Mouse (Mus musculus) megakaryocyte-erythroid progenitor cell, adult 5-6 weeks (primary cell): Measurements from ENCODE around the gene Masp2. TPM values are rescaled to one million over a fixed set of nuclear protein-coding genes. Genes with fewer than 3 reads are reported as not detected.
A peak's percentile ranks its signal among the peaks of the same experiment; 100 is the strongest.

Source experiments
- ATAC-seq: replicated peaks from 2 replicates; pipeline ENCODE4 v1.8.0; 2016; ENCODE audit warnings: mild to moderate bottlenecking, inconsistent platforms; ENCODE audit not compliant: severe bottlenecking, poor library complexity, low FRiP score, low TSS enrichment
- total RNA-seq, 2 experiments: library from RNA; stranded (forward) in 1 of 2; stranded (reverse) in 1 of 2; fragments of 200-1000, 215-1000 nt in 1 of 2; fragments of >200 nt in 1 of 2; fragmentation: Nextera tagmentation in 1 of 2; gene quantifications; 2 replicates each; pipeline ENCODE4 v1.2.3; 2014 to 2017

Masp2 gene
- total RNA-seq, 2 experiments from 2014 or later, result 0.33 TPM; not detected in 1

DNA sequence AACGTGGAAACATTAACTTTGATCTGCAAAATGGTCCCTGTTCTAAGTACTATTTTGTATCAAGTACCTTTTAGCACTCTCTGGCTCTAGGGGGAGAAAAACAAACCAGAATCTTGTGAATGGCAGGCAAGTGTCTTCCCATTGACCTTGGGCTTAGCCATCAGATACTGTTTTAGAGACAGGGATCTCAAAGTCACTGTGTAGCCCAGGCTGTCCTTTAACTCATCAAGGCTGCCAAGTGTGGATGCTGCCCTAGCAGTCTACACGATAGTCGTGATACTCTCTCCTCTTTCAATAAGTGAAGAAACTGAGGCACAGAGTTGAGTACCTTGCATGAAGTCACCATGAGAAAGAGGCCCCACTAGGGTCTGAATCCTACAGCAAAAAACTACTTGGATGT lies 24.9 kb downstream of the Masp2 start:
- 0 out of 2 replicates have a peak, but pooled peaks have one; percentile 7 for ATAC-seq

DNA sequence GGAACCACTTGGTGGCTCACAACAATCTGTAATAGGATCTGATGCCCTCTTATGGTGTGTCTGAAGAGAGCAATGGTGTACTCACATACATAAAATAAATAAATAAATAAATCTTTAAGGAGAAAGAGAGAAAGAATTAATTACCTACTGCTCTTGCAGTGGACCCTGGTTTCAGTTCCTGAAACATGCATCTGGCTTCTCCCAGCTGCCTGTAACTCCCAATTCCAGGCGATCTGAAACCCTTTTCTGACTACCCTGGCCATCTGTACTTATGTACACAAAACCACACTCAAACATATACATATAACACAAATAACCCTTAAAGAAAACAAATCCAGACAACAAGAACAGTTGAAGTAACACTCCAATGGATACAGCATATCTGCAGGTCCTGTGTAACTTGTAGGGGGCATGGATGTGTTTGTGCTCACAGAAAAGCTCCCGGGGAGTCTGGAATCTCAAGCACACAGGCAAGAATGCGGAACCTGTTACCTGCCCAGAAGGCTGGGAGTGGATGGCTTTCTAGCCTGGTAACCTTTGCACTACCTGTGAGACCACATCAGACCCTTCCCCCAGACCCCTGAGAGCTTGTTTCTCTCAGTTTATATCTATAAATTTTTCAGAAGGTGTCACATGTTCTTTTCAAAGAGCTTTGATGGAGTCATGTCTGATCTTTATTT lies 29.8 kb downstream of the Masp2 start:
- no peak for ATAC-seq

DNA sequence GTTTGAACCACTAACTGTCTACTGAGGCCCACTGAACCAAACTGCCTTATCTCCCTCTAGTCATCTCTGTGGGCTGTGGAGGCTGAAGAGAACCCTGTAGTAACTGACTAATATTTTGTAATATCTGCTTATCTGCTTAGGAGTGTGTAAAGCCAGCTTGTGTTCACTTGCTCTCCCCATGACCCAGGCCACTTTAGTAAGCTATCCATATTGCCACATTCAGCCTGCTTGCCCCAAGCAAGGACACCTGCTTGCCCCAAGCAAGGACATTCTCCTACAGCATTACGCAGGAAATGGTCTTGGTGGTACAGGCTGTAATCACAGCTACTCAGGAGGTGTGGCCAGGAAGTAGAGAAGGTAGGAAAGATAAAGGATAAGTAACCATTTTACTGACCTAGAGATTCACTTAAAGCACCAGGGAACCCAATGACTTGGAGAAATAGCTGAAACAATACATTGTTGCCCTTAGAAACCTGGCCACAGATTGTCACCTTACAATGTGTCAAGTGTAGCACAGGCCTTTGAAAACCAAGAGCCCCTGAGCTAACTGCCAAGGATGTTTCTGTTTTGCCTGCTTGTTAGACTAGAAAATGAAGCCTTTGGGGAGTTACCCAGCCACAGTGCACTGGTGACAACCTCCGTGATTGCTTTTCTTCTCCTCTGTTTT lies 31.2 kb downstream of the Masp2 start:
- peak; percentile 56 for ATAC-seq

DNA sequence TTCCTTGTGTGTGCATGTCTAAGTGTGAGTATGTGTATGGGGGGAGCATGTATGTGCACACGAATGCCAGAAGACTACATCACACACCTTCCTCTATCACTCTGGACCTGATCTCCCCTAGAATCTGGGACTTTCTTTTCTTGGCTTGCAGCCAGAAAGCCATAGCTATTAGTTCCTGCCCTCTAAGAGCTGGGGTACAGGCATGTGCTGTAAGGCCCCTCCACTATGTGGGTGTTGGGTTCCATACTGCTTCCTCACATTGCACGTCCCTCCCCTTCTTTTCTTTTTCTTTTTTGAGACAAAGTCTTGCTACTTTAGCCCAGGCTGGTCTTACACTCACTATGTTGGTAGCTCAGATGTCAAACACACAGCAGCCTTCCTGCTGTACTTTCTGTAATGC lies 33.0 kb downstream of the Masp2 start:
- ATAC-seq, result 0 out of 2 replicates have a peak, but pooled peaks have one; percentile 21

DNA sequence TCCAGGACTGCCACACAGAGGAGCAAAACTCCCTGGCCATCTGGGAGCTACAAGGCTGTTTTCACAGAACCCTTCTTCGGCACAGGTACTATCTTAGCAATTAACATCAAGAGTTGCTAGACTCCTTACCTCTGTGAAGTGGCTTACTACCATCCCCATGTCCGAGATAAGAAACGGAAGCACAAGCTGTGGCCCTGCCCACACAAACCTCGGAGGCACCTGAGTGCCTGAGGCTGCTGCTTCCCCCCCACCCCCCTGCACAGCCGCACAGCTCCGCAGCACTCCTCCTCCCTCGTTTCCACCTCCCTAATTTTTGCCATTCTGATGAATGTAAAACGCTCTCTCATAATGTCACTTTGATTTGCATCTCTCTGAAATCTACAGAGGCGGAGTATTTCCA lies 35.9 kb downstream of the Masp2 start:
- peak; percentile 67 for ATAC-seq

DNA sequence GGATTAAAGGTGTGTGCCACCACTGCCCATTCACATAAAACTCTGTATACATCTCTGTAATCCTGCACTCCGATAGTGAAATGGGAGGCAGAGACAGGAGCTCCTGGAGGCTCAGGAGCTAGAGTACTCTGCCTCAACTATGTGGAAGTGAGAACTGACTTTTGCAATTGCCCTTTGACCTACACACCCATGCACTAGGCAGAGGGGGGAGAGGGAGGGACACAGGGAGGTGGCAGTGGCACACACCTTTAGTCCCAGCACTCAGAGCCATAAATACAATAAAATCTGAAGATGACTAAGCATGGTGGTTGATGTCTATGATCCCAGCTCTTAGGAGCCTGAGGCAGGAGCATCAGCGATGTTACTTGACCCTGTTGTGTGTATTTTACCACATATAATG lies 37.1 kb downstream of the Masp2 start:
- ATAC-seq, result no peak

DNA sequence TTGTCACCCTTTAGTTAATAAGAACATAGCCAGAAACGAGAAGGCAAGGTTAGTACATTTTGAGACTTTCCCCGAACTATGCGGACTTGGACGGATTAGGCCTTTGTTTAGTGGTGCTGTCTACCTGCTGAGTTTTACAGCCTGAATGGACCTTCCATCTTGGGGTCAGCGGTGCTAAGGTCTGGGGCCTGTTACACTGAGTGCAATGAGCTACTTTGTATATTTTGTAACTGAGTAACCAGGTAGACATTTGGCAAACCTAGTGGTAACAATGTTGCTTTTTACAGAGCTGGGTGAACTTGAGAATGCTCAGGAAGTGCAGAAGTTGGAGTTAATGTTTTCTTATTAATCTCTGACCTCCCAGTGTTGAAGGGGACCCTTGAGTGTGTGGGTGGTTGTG lies 38.8 kb downstream of the Masp2 start:
- no peak for ATAC-seq

DNA sequence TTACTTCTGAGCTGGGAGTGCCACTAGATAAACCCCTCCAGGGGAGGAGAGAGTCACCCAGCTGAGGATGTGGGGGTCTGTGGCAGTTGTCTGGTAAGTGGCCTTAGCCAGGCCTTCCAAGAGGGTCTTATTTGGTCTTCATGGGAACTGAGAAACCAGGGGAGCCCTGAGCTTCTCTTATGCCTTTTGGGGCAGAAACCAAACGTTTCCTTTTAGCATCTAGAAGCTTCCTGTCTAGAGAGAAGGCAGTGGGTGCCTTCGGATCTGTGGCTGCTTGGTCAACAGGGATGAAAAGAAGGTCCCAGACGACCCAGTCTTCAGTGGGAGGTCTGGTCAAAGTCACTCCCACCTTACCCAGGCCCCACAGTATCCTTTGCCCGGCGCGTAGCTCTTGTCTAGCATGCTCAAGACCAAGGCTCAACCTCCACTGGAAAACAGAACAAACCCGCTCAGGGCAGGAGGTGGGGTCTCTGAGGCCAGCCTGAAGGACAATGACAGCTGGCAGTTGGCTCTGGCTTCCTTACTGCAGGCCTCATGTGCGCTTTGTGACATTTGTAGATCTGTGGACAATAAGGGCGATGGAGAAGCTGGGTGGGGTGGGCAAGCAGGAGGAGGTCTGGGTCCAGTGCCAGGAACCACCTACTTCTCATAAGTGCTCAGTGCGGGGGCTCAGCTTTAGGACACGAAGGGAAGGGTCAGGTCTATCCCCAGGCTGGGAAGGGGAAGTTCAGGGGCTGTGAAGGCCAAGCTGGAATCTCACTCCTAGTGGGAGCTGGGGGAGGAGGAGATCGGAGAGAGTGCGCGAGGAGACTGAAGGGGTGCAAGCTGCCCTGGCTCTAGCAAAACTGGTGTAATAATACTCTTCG lies 41.2 kb downstream of the Masp2 start, which contains the start of gene Gm572:
Gm572 (plus strand) TSS at position 27 of the 866 bp plus-strand sequence.
- ATAC-seq, result peak; percentile 53

DNA sequence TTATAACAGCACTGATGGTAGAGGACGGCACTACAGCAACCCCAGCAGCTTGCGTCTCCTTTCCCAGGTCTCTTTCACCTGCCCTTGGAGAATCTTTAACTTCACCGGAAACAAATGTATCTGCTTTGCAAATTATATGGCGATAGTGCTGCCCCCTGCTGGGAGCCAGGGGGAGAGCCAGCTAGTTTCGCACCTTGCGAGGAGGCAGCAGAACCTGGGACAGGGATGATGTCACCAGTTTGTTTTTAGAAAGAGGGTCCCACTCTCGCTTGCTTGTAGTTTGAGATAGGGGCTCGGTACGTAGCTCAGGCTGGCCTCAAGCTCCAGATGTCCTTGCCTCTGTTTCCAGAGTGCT lies 41.8 kb downstream of the Masp2 start:
- peak; percentile 84 for ATAC-seq

DNA sequence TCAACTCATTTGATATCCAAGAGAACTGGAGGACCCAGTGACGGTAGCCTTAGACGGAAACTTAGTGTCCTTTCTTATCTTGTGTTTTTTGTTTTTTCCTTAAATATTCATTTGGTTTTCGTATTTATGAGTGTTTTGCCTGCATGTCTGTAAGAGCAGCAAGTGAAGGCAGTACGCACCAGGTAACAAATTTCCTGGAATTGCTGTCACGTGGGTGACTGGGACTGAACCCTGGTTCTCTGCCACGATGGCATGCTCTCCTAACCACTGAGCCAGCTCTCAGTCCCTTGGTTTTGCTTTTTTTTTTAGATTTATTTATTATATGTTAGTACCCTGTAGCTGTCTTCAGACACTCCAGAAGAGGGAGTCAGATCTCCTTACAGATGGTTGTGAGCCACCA lies 42.6 kb downstream of the Masp2 start:
- ATAC-seq, result no peak

DNA sequence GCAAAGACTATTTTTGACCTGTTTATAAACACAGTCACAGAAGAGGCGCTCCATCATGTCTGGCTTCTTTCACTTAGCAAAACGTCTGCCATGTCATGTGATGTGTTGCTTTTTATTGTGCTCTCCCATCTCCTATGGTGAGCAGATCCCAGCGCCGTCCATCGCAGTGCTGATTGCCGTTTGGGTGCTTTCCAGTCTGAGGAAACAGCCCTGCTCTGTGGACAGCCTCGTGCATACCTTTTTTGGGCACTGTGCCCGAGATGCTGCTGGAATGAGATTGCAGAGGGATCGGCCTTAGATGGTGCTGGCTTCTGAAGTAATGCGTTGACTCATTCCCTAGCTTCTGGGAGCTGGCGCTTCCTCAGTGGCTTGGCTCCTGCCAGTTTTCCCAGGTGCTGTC lies 44.3 kb downstream of the Masp2 start:
- ATAC-seq, result peak; percentile 36; the same call in 1 of the 2 replicates

DNA sequence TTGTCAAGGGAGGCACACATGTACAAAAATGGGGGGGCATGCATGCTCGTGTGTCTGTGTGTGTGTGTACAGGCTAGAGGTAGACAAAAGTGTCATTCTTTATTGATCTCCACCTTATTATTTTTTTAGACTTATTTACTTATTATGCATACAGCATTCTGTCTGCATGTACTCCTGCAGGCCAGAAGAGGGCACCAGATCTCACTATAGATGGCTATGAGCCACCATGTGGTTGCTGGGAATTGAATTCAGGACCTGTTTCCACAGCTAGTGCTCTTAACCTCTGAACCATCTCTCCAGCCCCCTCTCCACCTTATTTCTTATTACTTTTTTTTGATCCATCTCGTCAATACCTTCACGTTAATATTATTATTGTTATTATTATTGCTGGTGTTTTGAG lies 47.0 kb downstream of the Masp2 start:
- ATAC-seq, result no peak; the same call in 1 of the 2 replicates

DNA sequence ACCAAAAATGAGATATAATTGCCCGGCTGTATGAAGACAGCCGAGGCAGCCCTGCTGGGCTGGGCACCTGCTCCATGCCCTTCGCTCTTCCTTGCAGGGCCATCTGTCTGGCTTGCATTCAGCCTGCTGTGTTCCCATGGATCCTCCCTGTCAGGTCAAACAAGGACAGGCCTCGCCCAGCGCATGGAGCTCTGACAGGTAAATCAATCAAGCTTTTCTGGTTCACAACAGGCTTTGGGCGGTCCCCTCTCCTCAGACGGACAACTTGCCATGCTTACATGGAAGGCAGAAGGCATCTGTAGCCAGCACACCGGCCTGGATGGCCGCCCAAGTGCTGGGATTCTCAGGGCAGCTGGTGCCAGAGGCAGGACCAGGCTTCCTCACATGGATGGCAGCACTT lies 48.7 kb downstream of the Masp2 start:
- ATAC-seq, result no peak

DNA sequence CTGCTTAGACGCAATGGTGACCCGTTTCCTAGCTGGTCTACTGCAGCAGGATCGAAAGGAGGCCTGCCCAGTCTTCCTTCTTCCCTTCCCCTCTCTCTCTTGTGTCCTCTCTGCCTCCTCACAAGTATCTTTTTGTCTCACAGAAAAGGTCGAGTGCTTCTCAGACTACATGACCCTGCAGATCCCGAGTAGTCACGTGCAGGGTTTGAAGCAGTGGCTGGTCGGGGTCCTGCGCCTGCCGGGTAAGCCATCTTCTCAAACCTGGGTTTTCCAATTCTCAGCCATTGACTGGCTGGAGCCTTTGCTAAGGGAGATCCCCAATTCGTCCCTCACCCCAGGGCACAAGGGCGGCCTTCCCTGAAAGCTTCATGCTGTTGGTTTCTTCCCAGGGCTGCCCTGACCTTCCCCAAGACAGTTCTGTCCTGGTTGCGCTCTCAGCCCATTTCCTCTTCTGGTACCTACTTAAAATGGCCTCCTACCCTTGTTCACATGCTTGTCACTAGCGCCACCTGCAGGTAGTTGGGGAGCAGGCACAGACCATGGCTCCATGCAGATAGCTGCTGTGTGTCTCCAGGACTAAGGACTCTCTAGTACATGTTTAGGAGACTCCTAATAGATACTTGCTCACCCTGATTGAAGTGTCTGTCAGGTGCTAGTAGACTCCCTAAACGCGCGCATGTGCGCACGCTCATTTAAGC lies 52.5 kb downstream of the Masp2 start:
- peak; percentile 76 for ATAC-seq

DNA sequence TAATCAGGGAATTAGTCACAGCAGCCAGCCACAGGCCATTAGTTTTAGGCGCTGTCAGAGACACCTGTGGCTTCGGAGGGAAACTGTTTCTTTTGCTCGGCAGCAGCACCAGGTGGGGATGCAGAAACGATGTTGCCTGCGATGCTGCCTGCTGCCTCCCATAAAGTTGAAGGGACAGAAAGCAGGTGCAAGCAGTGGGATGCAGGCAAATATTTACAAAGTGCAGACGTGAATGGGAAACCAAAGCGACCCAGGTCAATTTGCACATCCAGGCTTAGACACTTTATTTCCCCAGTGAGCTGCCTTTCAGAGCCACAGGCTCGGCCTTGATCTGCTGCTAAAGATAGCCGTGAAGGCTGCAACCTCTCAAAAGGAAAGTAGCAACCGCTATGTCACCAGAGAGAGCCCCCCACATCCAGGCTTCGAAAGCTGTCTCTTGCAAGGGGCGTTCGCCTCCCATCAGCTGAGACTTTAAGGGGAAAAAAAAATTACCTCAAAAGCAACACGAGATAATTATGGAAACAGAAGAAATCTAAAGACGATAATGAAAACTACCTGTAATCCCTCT lies 54.4 kb downstream of the Masp2 start:
- no peak for ATAC-seq

DNA sequence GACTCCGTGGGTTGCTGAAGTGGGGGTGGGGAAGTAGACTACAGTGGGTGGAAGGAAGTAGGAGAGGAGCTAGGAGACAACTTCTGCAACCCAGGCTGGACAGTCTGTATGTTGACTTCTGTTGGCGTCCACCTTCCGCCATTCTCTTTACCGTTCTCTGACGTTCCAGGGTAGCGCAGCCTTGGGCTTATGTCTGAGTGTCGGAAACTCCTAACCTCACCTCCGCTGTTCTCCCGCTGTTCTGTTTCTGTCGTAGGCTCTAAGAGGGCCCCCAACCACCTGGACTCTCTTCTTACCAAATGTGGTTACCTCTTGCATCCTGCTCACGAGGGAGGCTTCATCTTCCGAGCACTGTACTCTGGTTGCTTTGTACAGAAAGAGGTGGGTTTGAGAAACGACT lies 55.4 kb downstream of the Masp2 start:
- no peak for ATAC-seq

DNA sequence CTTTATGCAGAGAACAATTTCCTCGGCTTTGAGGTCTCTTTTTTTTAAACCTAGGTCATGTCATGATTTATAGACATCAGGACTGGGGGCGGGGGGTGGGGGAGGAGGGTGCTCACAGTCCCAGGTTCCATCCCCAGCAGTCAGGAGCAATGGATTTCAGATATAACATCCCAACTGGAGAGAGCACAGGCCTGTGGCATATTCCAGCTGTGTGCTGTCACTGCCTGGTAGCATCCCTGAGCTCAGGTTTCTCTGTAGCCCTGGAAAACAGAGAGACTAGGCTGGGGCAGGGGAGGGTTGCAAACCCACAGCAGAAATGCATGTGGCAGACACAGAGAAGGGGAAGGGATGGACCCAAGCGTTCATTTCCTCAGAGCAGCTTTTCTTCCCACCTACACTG lies 57.8 kb downstream of the Masp2 start:
- ATAC-seq, result no peak

DNA sequence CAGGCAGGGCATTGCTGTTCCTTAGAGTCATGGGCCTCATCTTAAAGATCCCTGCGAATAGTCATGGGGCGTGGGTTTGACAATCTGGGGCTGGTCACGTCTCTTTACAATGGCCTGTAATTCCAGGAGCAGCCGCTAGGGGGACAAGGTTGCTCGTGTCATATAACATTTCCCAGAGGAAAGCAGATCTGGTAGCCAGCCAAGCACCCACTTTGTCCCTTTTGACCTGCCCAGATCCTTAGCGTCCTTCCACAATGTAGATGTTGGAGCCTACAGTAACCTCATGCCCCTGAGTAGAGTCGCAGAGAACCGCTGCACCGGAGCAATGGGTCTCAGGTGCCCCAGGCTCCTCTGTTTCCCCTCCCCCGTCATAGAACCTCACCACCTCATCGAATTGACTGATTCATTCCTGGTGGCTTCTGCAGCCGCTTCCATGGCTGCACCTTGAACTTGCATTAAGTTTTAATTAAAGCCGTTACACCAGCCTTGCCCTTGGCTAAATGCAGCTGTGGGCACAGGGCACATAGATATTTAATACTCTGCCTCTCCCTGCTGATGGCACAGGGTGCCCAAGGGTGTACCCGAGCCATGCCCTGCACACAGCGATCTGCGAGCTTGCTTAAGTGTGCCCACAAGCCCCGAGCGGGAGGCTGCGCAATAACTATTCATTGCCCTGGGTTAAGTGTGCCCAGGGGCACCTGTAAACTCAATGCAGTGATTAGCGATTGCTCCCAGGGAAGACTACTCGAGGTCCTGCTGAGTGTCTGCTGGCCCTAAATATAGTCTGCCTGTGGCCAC lies 60.0 kb downstream of the Masp2 start:
- peak; percentile 75 for ATAC-seq

DNA sequence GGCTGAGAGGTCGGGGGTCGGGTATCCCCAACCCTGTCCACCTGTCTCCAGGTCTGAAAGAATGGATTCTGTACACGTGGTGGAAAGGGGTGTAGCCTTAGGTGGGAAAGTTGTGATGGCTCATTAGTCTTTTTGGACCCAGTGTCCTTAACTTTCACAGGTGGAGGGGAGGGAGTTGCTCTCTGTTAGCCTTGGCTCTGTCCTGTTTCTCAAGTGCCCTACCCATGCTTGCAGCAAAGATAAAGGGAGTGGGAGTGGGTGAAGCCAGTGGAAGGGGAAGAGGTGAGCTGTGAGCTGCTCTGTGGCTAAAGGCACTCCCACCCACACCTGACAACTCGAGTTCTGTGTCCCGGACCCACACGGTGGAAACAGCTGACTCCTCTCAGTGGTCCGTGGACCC lies 61.0 kb downstream of the Masp2 start:
- no peak for ATAC-seq
